In the genomic region with DNA sequence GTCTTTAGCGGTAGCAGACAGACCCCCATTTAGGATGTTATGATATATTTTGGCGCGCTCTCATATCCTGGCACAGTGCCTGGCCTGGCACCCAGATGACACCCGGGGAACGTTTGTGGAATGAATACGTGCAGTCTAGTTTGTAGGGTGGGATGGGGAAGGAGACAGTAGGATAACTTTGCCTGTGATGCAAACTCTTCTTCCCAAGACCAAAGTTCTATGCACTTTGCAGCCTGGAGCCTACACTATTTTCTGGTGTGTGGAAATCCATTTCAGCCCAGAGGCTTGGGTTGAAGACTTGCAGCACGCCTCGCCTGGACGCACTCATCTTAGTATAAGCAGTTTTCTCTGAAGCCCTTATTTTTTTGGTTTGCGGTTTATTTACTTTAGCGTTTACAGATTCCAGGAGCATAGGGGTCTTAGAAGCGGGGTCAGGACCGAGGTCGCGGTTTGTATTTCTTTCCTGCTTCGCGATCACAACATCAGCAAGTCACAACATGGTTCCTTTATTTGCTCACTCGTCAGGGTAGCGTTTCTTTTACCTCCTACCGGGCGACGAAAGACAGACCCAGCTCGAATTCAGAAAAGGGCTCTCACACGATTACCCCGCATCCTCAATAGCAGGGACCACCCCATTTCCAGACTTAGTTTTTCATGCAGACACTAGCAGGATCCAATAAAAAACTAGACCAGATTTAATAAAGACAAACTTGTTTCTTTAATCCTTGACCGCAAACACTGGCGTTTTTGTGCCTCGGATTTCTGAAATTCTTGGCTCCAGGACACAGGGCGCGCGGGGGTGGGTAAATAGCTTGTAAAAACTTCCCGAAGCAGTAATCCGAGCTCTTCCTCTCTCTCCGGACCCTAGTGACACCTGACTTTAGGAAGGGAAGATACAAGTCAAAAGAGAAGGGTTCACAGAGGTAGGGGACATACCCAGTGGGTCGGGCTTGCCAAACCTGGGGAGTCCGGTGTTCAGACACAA, we compare ENCODE assay signal across 8 mouse cellular contexts. TPM values are rescaled to one million over a fixed set of nuclear protein-coding genes. Genes with fewer than 3 reads are reported as not detected.
DNase-seq lines count a peak whose midpoint lies in the region; ATAC-seq and TF ChIP-seq lines count a peak whose summit lies in the region.

No protein-coding gene starts in this region.

- no peaks in the 10 kb centered on the region for H3K9me3 ChIP-seq in heart, embryonic 11.5 days (replicated peaks; ENCODE audit: control insufficient read depth, low read length)
- H3K9me3 ChIP-seq in hindbrain, embryonic 12.5 days (replicated peaks), result no peaks in the 10 kb centered on the region
- no peaks in the 10 kb centered on the region for H3K9me3 ChIP-seq in lung, postnatal 0 days (ENCODE audit: low read length)

- H3K4me3 ChIP-seq in heart, embryonic 11.5 days (ENCODE audit: low read depth, low read length), result peak overlapping the region; percentile 76
- peak overlapping the region; percentile 58 for H3K4me3 ChIP-seq in cortical plate, adult 2 months (ENCODE audit: insufficient read depth, low read length)
- peak overlapping the region; percentile 68 for H3K4me3 ChIP-seq in hindbrain, embryonic 12.5 days
- peak overlapping the region; percentile 71 for H3K4me3 ChIP-seq in lung, postnatal 0 days (ENCODE audit: low read depth, low read length)

- peak overlapping the region; percentile 76 for H3K9ac ChIP-seq in heart, embryonic 11.5 days (ENCODE audit: low read depth, low read length)
- H3K9ac ChIP-seq in hindbrain, embryonic 12.5 days, result peak overlapping the region; percentile 50; the same call in 1 of the 2 replicates
- H3K9ac ChIP-seq in lung, postnatal 0 days (replicated peaks; ENCODE audit: low read depth), result peak overlapping the region; percentile 69

- peak overlapping the region; percentile 36 for H3K27ac ChIP-seq in heart, embryonic 11.5 days (ENCODE audit: low read depth, low read length)
- H3K27ac ChIP-seq in cortical plate, adult 2 months (ENCODE audit: insufficient read depth, low read length), result no peak overlapping the region
- no peak overlapping the region for H3K27ac ChIP-seq in hindbrain, embryonic 12.5 days
- H3K27ac ChIP-seq in lung, postnatal 0 days (ENCODE audit: low read length), result peak overlapping the region; percentile 73

- WGBS in heart, embryonic 11.5 days (ENCODE audit: insufficient replicate concordance), result 6% methylated on average over 36 of the region's 36 CpGs
- 6% methylated on average over 36 of the region's 36 CpGs for WGBS in hindbrain, embryonic 12.5 days
- 4% methylated on average over 36 of the region's 36 CpGs for WGBS in lung, postnatal 0 days

- no peak for TF ChIP-seq CTCF in cortical plate, adult 2 months (IDR thresholded peaks at IDR 0.05; ENCODE audit: extremely low read depth, insufficient read depth, low read length)
- no peak for TF ChIP-seq CTCF in lung, postnatal 0 days (IDR thresholded peaks at IDR 0.05)

- no peak for DNase-seq in heart, adult 9 months (ENCODE audit: low spot score in 2 of 2)
- DNase-seq in ES-CJ7 (ENCODE audit: low read depth, low spot score), result peak; percentile 46
- DNase-seq in lung, postnatal 0 days (ENCODE audit: low spot score), result peak; percentile 38
- peak; percentile 37 for DNase-seq in thymus, postnatal 14 days
- no peak for DNase-seq in left cerebral cortex, adult 11 months (ENCODE audit: low spot score)

- no peaks in the 10 kb centered on the region for H3K27me3 ChIP-seq in heart, embryonic 11.5 days (ENCODE audit: control insufficient read depth, insufficient read depth, low read length)
- H3K27me3 ChIP-seq in hindbrain, embryonic 12.5 days, result no peaks in the 10 kb centered on the region
- H3K27me3 ChIP-seq in lung, postnatal 0 days (replicated peaks; ENCODE audit: insufficient read depth, low read length), result no peaks in the 10 kb centered on the region

- H3K36me3 ChIP-seq in heart, embryonic 11.5 days (ENCODE audit: control insufficient read depth, insufficient read depth, low read length), result no peaks in the 10 kb centered on the region
- no peaks in the 10 kb centered on the region for H3K36me3 ChIP-seq in hindbrain, embryonic 12.5 days
- no peaks in the 10 kb centered on the region for H3K36me3 ChIP-seq in lung, postnatal 0 days (ENCODE audit: insufficient read depth, low read length)

- TF ChIP-seq POLR2A in cortical plate, adult 2 months (IDR thresholded peaks at IDR 0.05; ENCODE audit: extremely low read depth, insufficient read depth, low read length), result no peak

- peaks cover 21% of the 10 kb centered on the region for H3K4me1 ChIP-seq in heart, embryonic 11.5 days (ENCODE audit: control insufficient read depth, insufficient read depth, low read length)
- H3K4me1 ChIP-seq in cortical plate, adult 2 months (ENCODE audit: control insufficient read depth, insufficient read depth, low read length), result peaks cover 2% of the 10 kb centered on the region
- peaks cover 5% of the 10 kb centered on the region for H3K4me1 ChIP-seq in hindbrain, embryonic 12.5 days
- H3K4me1 ChIP-seq in lung, postnatal 0 days (ENCODE audit: insufficient read depth, low read depth, low read length), result peaks cover 20% of the 10 kb centered on the region; the same call in 1 of the 2 replicates

- peak overlapping the region; percentile 79 for H3K4me2 ChIP-seq in heart, embryonic 11.5 days
- peak overlapping the region; percentile 86 for H3K4me2 ChIP-seq in hindbrain, embryonic 12.5 days (replicated peaks)
- peak overlapping the region; percentile 89 for H3K4me2 ChIP-seq in lung, postnatal 0 days (replicated peaks; ENCODE audit: low read depth, low read length)

- no peak; the same call in 1 of the 2 replicates for ATAC-seq in heart, embryonic 11.5 days (replicated peaks; ENCODE audit: insufficient number of reproducible peaks, low FRiP score, low TSS enrichment)
- peak; percentile 17 for ATAC-seq in hindbrain, embryonic 12.5 days (ENCODE audit: low FRiP score)
- ATAC-seq in lung, postnatal 0 days, result peak; percentile 13

- TF ChIP-seq EP300 in lung, postnatal 0 days (IDR thresholded peaks at IDR 0.05), result no peak

RNA-seq across cellular contexts. Expression of gene Itpr1, which starts 0.7 kb away (rescaled TPM):
- 14.3 and 16.7 TPM in 2 replicates for polyA plus RNA-seq in heart, embryonic 11.5 days (2014; fragmentation: Nextera tagmentation; extraction: Ambion mirVana)
- 152 TPM in 2 replicates for polyA plus RNA-seq in cortical plate, adult 2 months (2012; rRNA removed)
- 8.2 and 10.3 TPM in 2 replicates for polyA plus RNA-seq in hindbrain, embryonic 12.5 days (2016; fragmentation: Nextera tagmentation; extraction: Ambion mirVana)
- polyA plus RNA-seq in lung, postnatal 0 days (2015; fragmentation: Nextera tagmentation; extraction: Ambion mirVana), result 9.2 and 11.6 TPM in 2 replicates

RNA-seq across cellular contexts. Expression of gene Sumf1, which starts 26.8 kb away (rescaled TPM):
- polyA plus RNA-seq in heart, embryonic 11.5 days (2014; fragmentation: Nextera tagmentation; extraction: Ambion mirVana), result 18.1 and 21.2 TPM in 2 replicates
- polyA plus RNA-seq in cortical plate, adult 2 months (2012; rRNA removed), result 16.0 and 17.6 TPM in 2 replicates
- polyA plus RNA-seq in hindbrain, embryonic 12.5 days (2016; fragmentation: Nextera tagmentation; extraction: Ambion mirVana), result 16.8 and 16.9 TPM in 2 replicates
- polyA plus RNA-seq in lung, postnatal 0 days (2015; fragmentation: Nextera tagmentation; extraction: Ambion mirVana), result 33.4 and 33.9 TPM in 2 replicates

Comparison
In these comparisons a context has a peak if more than half of its experiments do, and no peak if none do; other contexts are left out.
1. H3K27ac ChIP-seq: peak in heart, embryonic 11.5 days (single experiment) and lung, postnatal 0 days (single experiment); none in cortical plate, adult 2 months (single experiment) and hindbrain, embryonic 12.5 days (single experiment).
2. DNase-seq: peak in ES-CJ7 (single experiment), lung, postnatal 0 days (single experiment) and thymus, postnatal 14 days (single experiment); none in heart, adult 9 months (0 of 2) and left cerebral cortex, adult 11 months (single experiment).
3. Peak in every context shown above with its lines, with median percentiles within 50 percentile points of each other: H3K4me2 ChIP-seq, H3K4me3 ChIP-seq and H3K9ac ChIP-seq.